Mouse (Mus musculus) cerebellum, adult 2 months (tissue): ENCODE data around the gene Cdipt.

Experiments
- CTCF ChIP-seq: fragments of 200-500 bp; IDR thresholded peaks from 2 replicates; pipeline ENCODE4 v1.5.1; 2011; ENCODE audit warnings: low read depth, mild to moderate bottlenecking, control low read depth, low read length, moderate library complexity, borderline replicate concordance; ENCODE audit not compliant: insufficient read depth
- POLR2A ChIP-seq: fragments of 200-500 bp; IDR thresholded peaks from 2 replicates; pipeline ENCODE4 v1.6.1; 2011; ENCODE audit warnings: low read length, control low read depth, borderline replicate concordance; ENCODE audit not compliant: insufficient read depth

DNA sequence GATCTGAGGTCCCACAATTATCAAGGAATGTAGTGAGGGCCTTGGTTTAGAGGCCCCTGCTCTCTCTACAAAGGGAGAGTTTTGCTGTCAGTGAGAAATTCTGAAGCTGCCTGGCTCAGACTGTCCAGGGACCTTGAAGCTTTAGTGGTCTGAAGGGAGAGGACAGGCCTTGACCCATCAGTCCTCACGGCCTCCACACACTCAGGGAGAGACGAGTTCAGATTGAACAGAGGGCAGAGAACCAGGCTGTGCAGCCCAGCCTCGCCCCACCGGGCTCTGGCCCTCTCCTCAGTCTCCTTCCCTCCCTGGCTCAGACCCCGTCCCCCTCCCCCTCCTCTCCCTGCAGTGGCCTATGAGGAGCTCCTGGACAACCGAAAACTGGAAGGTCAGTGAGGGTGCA lies 8.4 kb upstream of the Cdipt start:
- TF ChIP-seq POLR2A (no peak), CTCF (no peak)
